Mouse (Mus musculus): Measurements from ENCODE around the gene Rph3al. TPM values are rescaled to one million over a fixed set of nuclear protein-coding genes. Genes with fewer than 3 reads are reported as not detected.
A peak's percentile ranks its signal among the peaks of the same experiment; 100 is the strongest.

Rph3al gene
- polyA plus RNA-seq, 1 experiment from 2014 or later = 7.9 TPM

- no peak for ATAC-seq (ENCODE audit: borderline replicate concordance, extremely low read depth, low FRiP score, low TSS enrichment)
Observed at GRCm38 (mm10) chr11:75870386-75870785, 67.8 kb downstream of the Rph3al start.

GRCm38 (mm10) chr11:75869898-75870297, 68.3 kb downstream of the Rph3al start:
- Histone ChIP-seq H3K4me1 (peaks cover 18% of the 10 kb centered on the region), H3K9ac (no peak overlapping the region), H3K9me3 (no peaks in the 10 kb centered on the region), H3K4me2 (no peak overlapping the region), H3K27ac (no peak overlapping the region), H3K4me3 (no peak overlapping the region), H3K27me3 (no peaks in the 10 kb centered on the region), H3K36me3 (no peaks in the 10 kb centered on the region)
- 65% methylated on average over 5 of the region's 5 CpGs for WGBS
- no peak for ATAC-seq (ENCODE audit: borderline replicate concordance, extremely low read depth, low FRiP score, low TSS enrichment)

More at GRCm38 (mm10) chr11:75870386-75870785, 67.8 kb downstream of the Rph3al start:
- H3K4me2 ChIP-seq = no peak overlapping the region
- H3K27me3 ChIP-seq = no peaks in the 10 kb centered on the region
- no peak overlapping the region for H3K27ac ChIP-seq
- no peaks in the 10 kb centered on the region for H3K36me3 ChIP-seq
- H3K9me3 ChIP-seq = no peaks in the 10 kb centered on the region
- no peak overlapping the region for H3K4me3 ChIP-seq
- no peak overlapping the region for H3K9ac ChIP-seq
- WGBS = 70% methylated on average over 5 of the region's 5 CpGs
- H3K4me1 ChIP-seq = peaks cover 13% of the 10 kb centered on the region

GRCm38 (mm10) chr11:75866861-75867260, 71.4 kb downstream of the Rph3al start:
- WGBS = 81% methylated on average over 4 of the region's 4 CpGs
- no peak for ATAC-seq (ENCODE audit: borderline replicate concordance, extremely low read depth, low FRiP score, low TSS enrichment)
- Histone ChIP-seq H3K36me3 (no peaks in the 10 kb centered on the region), H3K4me3 (no peak overlapping the region), H3K27me3 (no peaks in the 10 kb centered on the region), H3K9ac (no peak overlapping the region), H3K4me2 (no peak overlapping the region), H3K27ac (no peak overlapping the region), H3K9me3 (no peaks in the 10 kb centered on the region), H3K4me1 (peaks cover 32% of the 10 kb centered on the region)

- Histone ChIP-seq H3K9me3 (no peaks in the 10 kb centered on the region), H3K4me1 (peaks cover 41% of the 10 kb centered on the region), H3K27ac (no peak overlapping the region), H3K36me3 (no peaks in the 10 kb centered on the region), H3K27me3 (no peaks in the 10 kb centered on the region), H3K4me3 (no peak overlapping the region), H3K9ac (no peak overlapping the region), H3K4me2 (no peak overlapping the region)
- ATAC-seq (ENCODE audit: borderline replicate concordance, extremely low read depth, low FRiP score, low TSS enrichment) = no peak
- WGBS = 31% methylated on average over 9 of the region's 9 CpGs
Observed at GRCm38 (mm10) chr11:75865859-75866258, 72.4 kb downstream of the Rph3al start.

GRCm38 (mm10) chr11:75865253-75865619, 73.0 kb downstream of the Rph3al start:
- Histone ChIP-seq H3K9me3 (no peaks in the 10 kb centered on the region), H3K27ac (no peak overlapping the region), H3K36me3 (no peaks in the 10 kb centered on the region), H3K9ac (no peak overlapping the region), H3K27me3 (no peaks in the 10 kb centered on the region), H3K4me1 (peaks cover 41% of the 10 kb centered on the region), H3K4me2 (no peak overlapping the region), H3K4me3 (no peak overlapping the region)
- 22% methylated on average over 7 of the region's 7 CpGs for WGBS
- ATAC-seq (ENCODE audit: borderline replicate concordance, extremely low read depth, low FRiP score, low TSS enrichment) = no peak

GRCm38 (mm10) chr11:75864529-75865252, 73.5 kb downstream of the Rph3al start:
- ATAC-seq (ENCODE audit: borderline replicate concordance, extremely low read depth, low FRiP score, low TSS enrichment) = no peak
- no peaks in the 10 kb centered on the region for H3K9me3 ChIP-seq
- no peak overlapping the region for H3K27ac ChIP-seq
- H3K4me2 ChIP-seq = no peak overlapping the region
- no peak overlapping the region for H3K9ac ChIP-seq
- no peaks in the 10 kb centered on the region for H3K36me3 ChIP-seq
- H3K27me3 ChIP-seq = no peaks in the 10 kb centered on the region
- WGBS = 42% methylated on average over 4 of the region's 4 CpGs
- H3K4me3 ChIP-seq = no peak overlapping the region
- peaks cover 41% of the 10 kb centered on the region for H3K4me1 ChIP-seq

- Histone ChIP-seq H3K4me2 (no peak overlapping the region), H3K4me1 (peaks cover 48% of the 10 kb centered on the region)
Observed at GRCm38 (mm10) chr11:75862466-75862865, 75.8 kb downstream of the Rph3al start.

GRCm38 (mm10) chr11:75861653-75862052, 76.6 kb downstream of the Rph3al start:
- Histone ChIP-seq H3K27ac (no peak overlapping the region), H3K9ac (no peak overlapping the region), H3K4me3 (no peak overlapping the region), H3K9me3 (no peaks in the 10 kb centered on the region), H3K27me3 (no peaks in the 10 kb centered on the region), H3K4me1 (peaks cover 48% of the 10 kb centered on the region), H3K36me3 (no peaks in the 10 kb centered on the region), H3K4me2 (no peak overlapping the region)
- WGBS = 37% methylated on average over 4 of the region's 4 CpGs
- ATAC-seq (ENCODE audit: borderline replicate concordance, extremely low read depth, low FRiP score, low TSS enrichment) = no peak

More at GRCm38 (mm10) chr11:75862466-75862865, 75.8 kb downstream of the Rph3al start:
- Histone ChIP-seq H3K27me3 (no peaks in the 10 kb centered on the region), H3K9me3 (no peaks in the 10 kb centered on the region), H3K27ac (no peak overlapping the region), H3K9ac (no peak overlapping the region), H3K4me3 (no peak overlapping the region), H3K36me3 (no peaks in the 10 kb centered on the region)
- 46% methylated on average over 4 of the region's 4 CpGs for WGBS
- ATAC-seq (ENCODE audit: borderline replicate concordance, extremely low read depth, low FRiP score, low TSS enrichment) = no peak

- Histone ChIP-seq H3K36me3 (no peaks in the 10 kb centered on the region), H3K9ac (no peak overlapping the region), H3K4me1 (peaks cover 45% of the 10 kb centered on the region), H3K27me3 (no peaks in the 10 kb centered on the region), H3K4me2 (no peak overlapping the region), H3K27ac (no peak overlapping the region), H3K9me3 (no peaks in the 10 kb centered on the region), H3K4me3 (no peak overlapping the region)
- WGBS = 32% methylated on average over 14 of the region's 14 CpGs
- no peak; the same call in 1 of the 2 replicates for ATAC-seq (ENCODE audit: borderline replicate concordance, extremely low read depth, low FRiP score, low TSS enrichment)
Observed at GRCm38 (mm10) chr11:75861213-75861612, 77.0 kb downstream of the Rph3al start.

- Histone ChIP-seq H3K4me3 (no peak overlapping the region), H3K27ac (no peak overlapping the region), H3K36me3 (no peaks in the 10 kb centered on the region), H3K4me2 (no peak overlapping the region), H3K27me3 (no peaks in the 10 kb centered on the region), H3K4me1 (peaks cover 27% of the 10 kb centered on the region), H3K9me3 (no peaks in the 10 kb centered on the region), H3K9ac (no peak overlapping the region)
- no peak for ATAC-seq (ENCODE audit: borderline replicate concordance, extremely low read depth, low FRiP score, low TSS enrichment)
- 81% methylated on average over 8 of the region's 8 CpGs for WGBS
Observed at GRCm38 (mm10) chr11:75859460-75859859, 78.8 kb downstream of the Rph3al start.

- no peak overlapping the region for H3K27ac ChIP-seq
- peaks cover 26% of the 10 kb centered on the region for H3K4me1 ChIP-seq
- H3K4me2 ChIP-seq = no peak overlapping the region
- H3K4me3 ChIP-seq = no peak overlapping the region
- H3K9ac ChIP-seq = no peak overlapping the region
- H3K36me3 ChIP-seq = no peaks in the 10 kb centered on the region
- H3K9me3 ChIP-seq = no peaks in the 10 kb centered on the region
- H3K27me3 ChIP-seq = no peaks in the 10 kb centered on the region
- WGBS = 58% methylated on average over 2 of the region's 2 CpGs
- ATAC-seq (ENCODE audit: borderline replicate concordance, extremely low read depth, low FRiP score, low TSS enrichment) = no peak
Observed at GRCm38 (mm10) chr11:75858975-75859374, 79.3 kb downstream of the Rph3al start.

- 35% methylated on average over 3 of the region's 3 CpGs for WGBS
- no peak overlapping the region for H3K4me3 ChIP-seq
- peak overlapping the region; percentile 35 for H3K27ac ChIP-seq
- H3K4me1 ChIP-seq = peaks cover 26% of the 10 kb centered on the region
- no peaks in the 10 kb centered on the region for H3K27me3 ChIP-seq
- H3K4me2 ChIP-seq = no peak overlapping the region
- peak; percentile 37; the same call in 1 of the 2 replicates for ATAC-seq (ENCODE audit: borderline replicate concordance, extremely low read depth, low FRiP score, low TSS enrichment)
- H3K9ac ChIP-seq = no peak overlapping the region
- no peaks in the 10 kb centered on the region for H3K36me3 ChIP-seq
- H3K9me3 ChIP-seq = no peaks in the 10 kb centered on the region
Observed at GRCm38 (mm10) chr11:75857781-75858180, 80.4 kb downstream of the Rph3al start.
